Mouse (Mus musculus) layer of hippocampus, adult 2 months (tissue): Measurements from ENCODE around the gene Tbc1d2. TPM values are rescaled to one million over a fixed set of nuclear protein-coding genes. Genes with fewer than 3 reads are reported as not detected.
"Not testable (repeated sequence)": the region's sequence is repeated elsewhere in the genome, so short reads cannot be mapped to it uniquely, and the experiment has no call there.

Source experiments
- DNase-seq, 2 experiments: peaks; one replicate each; pipeline ENCODE4 v3.0.0; 2022; ENCODE audit warnings: low spot score in 2 of 2
- H3K27ac ChIP-seq: fragments of 200-600 bp; 2 replicates; pipeline ENCODE4 v1.8.1; 2022
- H3K4me3 ChIP-seq: fragments of 200-600 bp; 2 replicates; pipeline ENCODE4 v1.8.1; 2022; ENCODE audit warnings: mild to moderate bottlenecking
- CTCF ChIP-seq: fragments of 200-600 bp; conservative IDR thresholded peaks from 2 replicates; pipeline ENCODE4 v1.8.1; 2022; ENCODE audit warnings: antibody characterized with exemption, mild to moderate bottlenecking, moderate library complexity
- total RNA-seq, 2 experiments: library from RNA; stranded (reverse); gene quantifications; 2 replicates each; pipeline ENCODE4 v1.2.3; 2021

Gene Tbc1d2
- total RNA-seq, 2 experiments from 2014 or later = 2.6 to 3.1 TPM

DNA sequence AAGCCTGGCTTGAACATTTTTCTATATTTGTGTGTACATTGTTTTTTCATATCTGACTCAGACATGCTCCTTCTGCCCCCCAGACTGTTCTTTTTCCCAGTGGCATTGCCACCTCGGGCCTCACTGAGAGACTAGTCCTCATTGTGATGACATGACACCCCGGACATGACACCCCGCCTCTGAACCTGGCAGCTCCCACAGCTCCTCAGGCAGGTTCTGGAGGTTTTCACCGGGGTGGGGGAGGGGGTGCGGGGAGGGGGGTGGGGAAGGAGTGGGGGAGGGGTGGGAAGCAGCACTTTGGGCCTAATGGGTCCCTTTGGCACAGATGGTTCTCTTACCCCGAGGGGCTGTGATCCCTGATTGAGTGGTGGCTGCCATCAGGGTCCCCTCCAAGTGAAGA, 56.5 kb downstream of the Tbc1d2 start:
- peak in 1 of 2 experiments; percentile 7 for DNase-seq
- no peak overlapping the region for H3K27ac ChIP-seq
- no peak overlapping the region for H3K4me3 ChIP-seq
- TF ChIP-seq CTCF = no peak

GRCm38 (mm10) chr4:46591833-46592520, 58.0 kb downstream of the Tbc1d2 start:
- TF ChIP-seq CTCF = no peak
- peak in 1 of 2 experiments; percentile 7 for DNase-seq
- Histone ChIP-seq H3K27ac (no peak overlapping the region), H3K4me3 (no peak overlapping the region)

DNA sequence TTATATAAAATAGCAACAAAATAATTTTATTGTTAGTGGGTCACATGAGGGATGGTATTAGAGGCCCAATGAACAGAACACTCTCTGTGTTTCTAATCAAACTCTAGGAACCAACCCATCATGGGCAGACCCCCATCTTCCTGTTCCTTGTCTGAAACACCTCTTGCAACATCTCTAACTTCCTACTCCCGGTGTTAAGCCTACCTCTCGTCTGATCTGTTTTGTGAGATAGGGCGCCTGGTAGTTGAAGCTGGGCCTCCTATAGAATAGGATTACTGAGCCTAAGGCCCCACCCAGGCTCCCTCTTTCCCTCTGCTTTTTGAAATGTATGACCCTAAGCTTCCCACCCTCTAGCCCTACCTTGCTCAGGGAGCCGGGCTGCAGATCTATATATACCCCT, 59.2 kb downstream of the Tbc1d2 start:
- DNase-seq = peak in 1 of 2 experiments; percentile 7
- no peak for TF ChIP-seq CTCF
- H3K27ac ChIP-seq = no peak overlapping the region
- no peak overlapping the region for H3K4me3 ChIP-seq

GRCm38 (mm10) chr4:46589946-46590684, 59.9 kb downstream of the Tbc1d2 start:
- H3K4me3 ChIP-seq = no peak overlapping the region
- no peak overlapping the region for H3K27ac ChIP-seq
- no peak for TF ChIP-seq CTCF
- DNase-seq = no peak

- Histone ChIP-seq H3K4me3 (no peak overlapping the region), H3K27ac (no peak overlapping the region)
- no peak for DNase-seq
- TF ChIP-seq CTCF = no peak
These were observed 60.9 kb downstream of the Tbc1d2 start for GRCm38 (mm10) chr4:46589151-46589550.

DNA sequence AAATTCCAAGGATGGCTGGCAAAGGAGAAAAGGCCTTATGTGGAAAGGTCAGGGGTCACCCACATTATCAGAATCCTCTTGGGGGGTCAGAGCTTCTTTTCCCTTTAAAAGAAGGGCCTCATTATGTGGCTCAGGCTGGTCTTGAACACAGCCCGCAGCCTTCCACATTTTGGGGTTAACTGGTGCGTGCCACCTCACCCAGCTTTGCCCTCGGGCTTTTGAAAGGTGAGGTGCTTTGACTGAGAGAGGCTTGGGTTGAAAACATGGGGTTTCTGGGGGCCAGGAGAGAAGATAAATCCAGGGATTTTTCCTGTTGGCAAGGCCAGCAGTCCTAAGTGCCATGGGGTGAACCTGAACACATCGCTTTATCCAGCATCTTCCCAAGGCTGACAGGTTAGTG, 63.5 kb downstream of the Tbc1d2 start:
- no peak for DNase-seq
- no peak for TF ChIP-seq CTCF
- Histone ChIP-seq H3K27ac (no peak overlapping the region), H3K4me3 (no peak overlapping the region)

- no peak for DNase-seq
- TF ChIP-seq CTCF = no peak
These were observed 64.2 kb downstream of the Tbc1d2 start for GRCm38 (mm10) chr4:46585811-46586190.

DNA sequence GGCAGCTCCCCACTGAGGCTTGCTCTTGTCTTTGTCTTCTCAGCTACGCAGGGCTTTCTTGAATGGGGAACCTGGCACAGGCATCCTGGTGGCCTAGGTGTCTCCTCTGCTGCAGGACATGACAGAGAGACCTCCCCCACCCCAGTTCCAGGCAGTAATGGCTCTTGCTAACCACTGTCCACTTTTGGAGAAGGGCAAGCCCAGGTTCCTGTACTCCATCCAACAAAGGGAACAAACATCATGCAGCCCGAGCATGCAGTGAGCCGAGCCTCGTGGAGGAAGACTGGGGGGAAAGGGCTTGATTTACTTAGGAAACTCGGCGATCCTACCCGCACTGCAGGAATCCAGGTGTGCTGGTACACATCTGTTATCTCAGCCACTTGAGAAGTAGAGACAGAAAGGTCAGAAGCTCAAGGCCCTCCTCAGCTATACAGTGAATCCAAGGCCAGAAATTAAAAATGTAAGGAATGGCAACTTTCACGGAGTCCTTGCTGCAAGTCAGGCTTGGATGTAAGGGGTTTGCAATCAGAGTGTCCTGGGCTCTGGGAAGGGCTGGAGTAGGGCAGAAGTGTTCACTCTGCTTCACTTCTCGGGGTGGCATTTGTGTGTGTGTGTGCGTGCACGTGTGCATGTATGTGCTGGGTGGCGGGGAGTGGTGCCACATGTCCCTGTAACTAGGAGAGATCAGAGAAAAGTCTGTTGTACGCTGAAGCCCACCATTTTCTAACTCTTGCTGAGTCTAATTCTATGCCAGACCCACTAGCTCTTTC, 64.8 kb downstream of the Tbc1d2 start:
- no peak overlapping the region for H3K27ac ChIP-seq
- no peak for TF ChIP-seq CTCF
- DNase-seq = no peak
- H3K4me3 ChIP-seq = no peak overlapping the region

More at GRCm38 (mm10) chr4:46585811-46586190, 64.2 kb downstream of the Tbc1d2 start:
- Histone ChIP-seq H3K4me3 (no peak overlapping the region), H3K27ac (no peak overlapping the region)

- H3K27ac ChIP-seq, H3K4me3 ChIP-seq, DNase-seq: not testable (repeated sequence)
These were observed 65.5 kb downstream of the Tbc1d2 start for GRCm38 (mm10) chr4:46584536-46584935.

- not testable (repeated sequence) for H3K4me3 ChIP-seq, H3K27ac ChIP-seq, DNase-seq
These were observed 65.9 kb downstream of the Tbc1d2 start for GRCm38 (mm10) chr4:46584084-46584483.

DNA sequence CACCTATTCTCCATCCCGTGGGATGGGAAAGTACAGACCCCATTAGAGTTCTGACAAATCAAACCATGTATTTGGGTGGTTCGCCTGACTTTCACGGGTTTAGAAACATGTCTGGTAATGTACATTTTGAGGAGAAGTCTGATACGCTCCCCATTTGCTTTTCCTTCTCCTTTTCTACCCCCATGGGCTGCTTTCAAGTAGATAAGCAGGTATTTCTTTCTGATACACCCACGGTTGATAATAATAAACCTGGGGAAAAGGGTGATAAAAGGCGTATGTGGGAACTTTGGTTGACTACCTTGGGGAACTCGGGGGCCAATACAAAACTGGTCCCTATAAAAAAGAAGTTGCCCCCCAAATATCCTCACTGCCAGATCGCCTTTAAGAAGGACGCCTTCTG, 68.0 kb downstream of the Tbc1d2 start:
- not testable (repeated sequence) for H3K4me3 ChIP-seq, H3K27ac ChIP-seq, DNase-seq

- not testable (repeated sequence) for H3K4me3 ChIP-seq, H3K27ac ChIP-seq, DNase-seq
These were observed 68.4 kb downstream of the Tbc1d2 start for GRCm38 (mm10) chr4:46581577-46581976.

DNA sequence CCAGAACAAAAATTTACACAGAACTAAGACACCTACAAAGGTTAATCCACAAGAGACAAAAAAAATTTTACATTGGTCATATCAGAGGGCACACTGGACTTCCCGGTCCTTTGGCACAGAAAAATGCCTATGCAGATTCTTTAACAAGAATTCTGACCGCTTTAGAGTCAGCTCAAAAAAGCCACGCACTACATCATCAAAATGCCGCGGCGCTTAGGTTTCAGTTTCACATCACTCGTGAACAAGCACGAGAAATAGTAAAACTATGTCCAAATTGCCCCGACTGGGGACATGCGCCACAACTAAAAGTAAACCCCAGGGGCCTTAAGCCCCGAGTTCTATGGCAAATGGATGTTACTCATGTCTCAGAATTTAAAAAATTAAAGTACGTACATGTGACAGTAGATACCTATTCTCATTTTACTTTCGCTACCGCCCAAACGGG, 69.2 kb downstream of the Tbc1d2 start:
- not testable (repeated sequence) for H3K27ac ChIP-seq

GRCm38 (mm10) chr4:46578796-46579346, 71.1 kb downstream of the Tbc1d2 start:
- not testable (repeated sequence) for DNase-seq, H3K27ac ChIP-seq, H3K4me3 ChIP-seq

More for the DNA sequence above, 69.2 kb downstream of the Tbc1d2 start:
- H3K4me3 ChIP-seq, DNase-seq: not testable (repeated sequence)
